Mouse (Mus musculus): ENCODE data around the gene D930020B18Rik. TPM values are rescaled to one million over a fixed set of nuclear protein-coding genes. Genes with fewer than 3 reads are reported as not detected.

Gene D930020B18Rik
- total RNA-seq (2015; ENCODE audit: low replicate concordance), result not detected in 2 replicates
- total RNA-seq (2017; ENCODE audit: low replicate concordance), result not detected in 2 replicates

- no peak for ATAC-seq (replicated peaks; ENCODE audit: low FRiP score, poor library complexity, severe bottlenecking)
Observed at GRCm38 (mm10) chr10:121641272-121642053, at the start of gene D930020B18Rik. TSS of gene D930020B18Rik (plus strand) at chr10:121641588.

GRCm38 (mm10) chr10:121596580-121596979 lies 44.8 kb upstream of the D930020B18Rik start:
- no peak for ATAC-seq (replicated peaks; ENCODE audit: low FRiP score, poor library complexity, severe bottlenecking)

GRCm38 (mm10) chr10:121601272-121601671 lies 40.1 kb upstream of the D930020B18Rik start:
- ATAC-seq (replicated peaks; ENCODE audit: low FRiP score, poor library complexity, severe bottlenecking), result no peak

GRCm38 (mm10) chr10:121603556-121603955 lies 37.8 kb upstream of the D930020B18Rik start:
- ATAC-seq (replicated peaks; ENCODE audit: low FRiP score, poor library complexity, severe bottlenecking), result no peak

- no peak for ATAC-seq (replicated peaks; ENCODE audit: low FRiP score, poor library complexity, severe bottlenecking)
Observed at GRCm38 (mm10) chr10:121604632-121605344, 36.6 kb upstream of the D930020B18Rik start.

- ATAC-seq (replicated peaks; ENCODE audit: low FRiP score, poor library complexity, severe bottlenecking), result no peak
Observed at GRCm38 (mm10) chr10:121608177-121608576, 33.2 kb upstream of the D930020B18Rik start.

- no peak for ATAC-seq (replicated peaks; ENCODE audit: low FRiP score, poor library complexity, severe bottlenecking)
Observed at GRCm38 (mm10) chr10:121611587-121611986, 29.8 kb upstream of the D930020B18Rik start.

- no peak for ATAC-seq (replicated peaks; ENCODE audit: low FRiP score, poor library complexity, severe bottlenecking)
Observed at GRCm38 (mm10) chr10:121612448-121612847, 28.9 kb upstream of the D930020B18Rik start.

- ATAC-seq (replicated peaks; ENCODE audit: low FRiP score, poor library complexity, severe bottlenecking), result no peak
Observed at GRCm38 (mm10) chr10:121613570-121613969, 27.8 kb upstream of the D930020B18Rik start.

- ATAC-seq (replicated peaks; ENCODE audit: low FRiP score, poor library complexity, severe bottlenecking), result no peak
Observed at GRCm38 (mm10) chr10:121615146-121615870, 26.1 kb upstream of the D930020B18Rik start.

- no peak for ATAC-seq (replicated peaks; ENCODE audit: low FRiP score, poor library complexity, severe bottlenecking)
Observed at GRCm38 (mm10) chr10:121615935-121616334, 25.5 kb upstream of the D930020B18Rik start.

GRCm38 (mm10) chr10:121622431-121622830 lies 19.0 kb upstream of the D930020B18Rik start:
- ATAC-seq (replicated peaks; ENCODE audit: low FRiP score, poor library complexity, severe bottlenecking), result no peak

- no peak for ATAC-seq (replicated peaks; ENCODE audit: low FRiP score, poor library complexity, severe bottlenecking)
Observed at GRCm38 (mm10) chr10:121623670-121624069, 17.7 kb upstream of the D930020B18Rik start.

- ATAC-seq (replicated peaks; ENCODE audit: low FRiP score, poor library complexity, severe bottlenecking), result no peak
Observed at GRCm38 (mm10) chr10:121625006-121625405, 16.4 kb upstream of the D930020B18Rik start.

GRCm38 (mm10) chr10:121625407-121626185 lies 15.8 kb upstream of the D930020B18Rik start:
- ATAC-seq (replicated peaks; ENCODE audit: low FRiP score, poor library complexity, severe bottlenecking), result peak; percentile 53

- ATAC-seq (replicated peaks; ENCODE audit: low FRiP score, poor library complexity, severe bottlenecking), result peak; percentile 97
Observed at GRCm38 (mm10) chr10:121626186-121626882, 15.1 kb upstream of the D930020B18Rik start, which contains the start of gene Xpot. TSS of gene Xpot (minus strand) at chr10:121626332.

- ATAC-seq (replicated peaks; ENCODE audit: low FRiP score, poor library complexity, severe bottlenecking), result no peak
Observed at GRCm38 (mm10) chr10:121627216-121627852, 14.1 kb upstream of the D930020B18Rik start.

- no peak for ATAC-seq (replicated peaks; ENCODE audit: low FRiP score, poor library complexity, severe bottlenecking)
Observed at GRCm38 (mm10) chr10:121628561-121629040, 12.8 kb upstream of the D930020B18Rik start.

All from erythroblast, adult 5-6 weeks (primary cell).